Mouse (Mus musculus) layer of hippocampus, adult 9-10 months (tissue): ENCODE measurements around the gene Fpgs.

Experiments used
- DNase-seq: peaks from one replicate; pipeline ENCODE4 v3.0.0; 2022; ENCODE audit warnings: low spot score

The Fpgs gene

GRCm38 (mm10) chr2:32700966-32701743, 2.8 kb downstream of the Fpgs start:
- DNase-seq, result no peak

- no peak for DNase-seq
Measured at GRCm38 (mm10) chr2:32699680-32700079, 4.3 kb downstream of the Fpgs start.

- DNase-seq, result no peak
Measured at GRCm38 (mm10) chr2:32694691-32695090, 9.3 kb downstream of the Fpgs start.

- DNase-seq, result peak; percentile 92
Measured at GRCm38 (mm10) chr2:32693823-32694411, 10.0 kb downstream of the Fpgs start.

GRCm38 (mm10) chr2:32693282-32693681, 10.7 kb downstream of the Fpgs start:
- no peak for DNase-seq

- DNase-seq, result no peak
Measured at GRCm38 (mm10) chr2:32692496-32692895, 11.4 kb downstream of the Fpgs start.

- no peak for DNase-seq
Measured at GRCm38 (mm10) chr2:32691041-32691440, 12.9 kb downstream of the Fpgs start.

- peak; percentile 85 for DNase-seq
Measured at GRCm38 (mm10) chr2:32689420-32689819, 14.5 kb downstream of the Fpgs start.

GRCm38 (mm10) chr2:32687562-32687961, 16.4 kb downstream of the Fpgs start:
- DNase-seq, result no peak

GRCm38 (mm10) chr2:32686640-32687039, 17.3 kb downstream of the Fpgs start:
- DNase-seq, result no peak

GRCm38 (mm10) chr2:32685807-32686206, 18.1 kb downstream of the Fpgs start:
- DNase-seq, result no peak

- DNase-seq, result no peak
Measured at GRCm38 (mm10) chr2:32684681-32685428, 19.1 kb downstream of the Fpgs start.

- no peak for DNase-seq
Measured at GRCm38 (mm10) chr2:32683701-32684100, 20.2 kb downstream of the Fpgs start.

GRCm38 (mm10) chr2:32682721-32683417, 21.1 kb downstream of the Fpgs start:
- no peak for DNase-seq

GRCm38 (mm10) chr2:32681754-32682153, 22.2 kb downstream of the Fpgs start:
- no peak for DNase-seq

- DNase-seq, result no peak
Measured at GRCm38 (mm10) chr2:32680961-32681650, 22.8 kb downstream of the Fpgs start.

GRCm38 (mm10) chr2:32680051-32680451, 23.9 kb downstream of the Fpgs start:
- no peak for DNase-seq

GRCm38 (mm10) chr2:32677683-32678082, 26.3 kb downstream of the Fpgs start:
- no peak for DNase-seq

- DNase-seq, result no peak
Measured at GRCm38 (mm10) chr2:32676821-32677220, 27.1 kb downstream of the Fpgs start.

- DNase-seq, result no peak
Measured at GRCm38 (mm10) chr2:32673176-32673917, 30.6 kb downstream of the Fpgs start.
